Mouse (Mus musculus) stomach, postnatal 0 days (tissue): Measurements from ENCODE around the gene Nedd9.

Experiments
- CTCF ChIP-seq: IDR thresholded peaks from 2 replicates; pipeline ENCODE4 v1.5.1; 2016; ENCODE audit warnings: antibody characterized with exemption, low read depth, mild to moderate bottlenecking, moderate library complexity
- EP300 ChIP-seq: optimal IDR thresholded peaks from 2 replicates; pipeline ENCODE3; 2016; ENCODE audit warnings: antibody characterized with exemption

DNA sequence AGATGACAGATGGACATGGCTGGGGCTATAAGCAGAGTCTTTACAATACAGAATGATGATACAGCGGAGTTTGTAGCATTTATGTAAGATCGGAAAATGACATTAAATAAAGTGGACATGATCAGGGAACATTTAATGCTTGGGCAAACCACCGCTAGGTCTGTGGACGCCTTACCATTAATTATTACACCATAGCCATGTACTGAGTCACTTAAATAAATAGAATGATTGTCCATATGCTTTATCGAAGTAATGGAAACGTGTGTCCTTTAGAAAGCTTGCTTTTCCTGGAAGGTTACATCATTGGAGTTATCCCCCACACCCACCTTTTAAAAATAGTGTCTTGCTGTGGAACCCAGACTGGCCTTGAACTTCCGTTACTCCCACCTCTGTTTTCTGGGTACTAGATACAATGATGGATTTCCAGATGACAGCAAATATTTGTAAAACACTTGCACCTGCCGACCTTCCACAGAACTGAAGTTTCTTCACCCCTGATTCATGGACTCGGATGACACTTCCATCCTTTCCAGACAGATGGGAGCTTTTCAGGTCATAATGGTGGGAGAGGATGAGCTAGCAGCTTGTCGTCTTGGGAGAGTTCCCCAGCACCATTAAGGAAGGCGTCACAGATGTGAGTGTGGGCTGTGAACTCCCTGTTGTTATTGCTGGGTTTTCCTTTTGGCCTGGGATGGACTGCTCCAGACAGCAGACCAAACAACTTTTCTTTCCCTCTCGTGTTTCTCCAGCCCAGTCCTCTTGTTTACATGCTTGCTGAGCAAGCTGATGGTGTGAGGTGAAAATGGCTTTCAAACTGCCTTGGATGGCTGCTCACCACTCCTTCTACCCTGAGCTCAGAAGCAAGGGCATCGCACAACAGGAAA lies 76.7 kb downstream of the Nedd9 start:
- TF ChIP-seq CTCF (no peak), EP300 (no peak)
